Mouse (Mus musculus) E14TG2a.4 (cell line): ENCODE measurements at regions not wholly inside any gene's neighbourhood (a gene's known extent, or its start where the extent isn't known, plus 50 kb on each side); places are given as distances from the start of the nearest gene placed in this dataset.

Experiments used
- CTCF ChIP-seq: conservative IDR thresholded peaks from 2 replicates; pipeline ENCODE4 v1.5.1; 2014; ENCODE audit warnings: low read length
- NANOG ChIP-seq: IDR thresholded peaks from 2 replicates; pipeline ENCODE4 v1.6.1; 2014; ENCODE audit warnings: borderline replicate concordance, low read length, mixed read lengths

- no peak; the same call in 1 of the 2 replicates for TF ChIP-seq CTCF
- TF ChIP-seq NANOG = no peak
These were observed 102.2 kb upstream of the Dazl start for GRCm38 (mm10) chr17:50395669-50396068.
